ENCODE assay signal across 8 mouse cellular contexts in the genomic region with DNA sequence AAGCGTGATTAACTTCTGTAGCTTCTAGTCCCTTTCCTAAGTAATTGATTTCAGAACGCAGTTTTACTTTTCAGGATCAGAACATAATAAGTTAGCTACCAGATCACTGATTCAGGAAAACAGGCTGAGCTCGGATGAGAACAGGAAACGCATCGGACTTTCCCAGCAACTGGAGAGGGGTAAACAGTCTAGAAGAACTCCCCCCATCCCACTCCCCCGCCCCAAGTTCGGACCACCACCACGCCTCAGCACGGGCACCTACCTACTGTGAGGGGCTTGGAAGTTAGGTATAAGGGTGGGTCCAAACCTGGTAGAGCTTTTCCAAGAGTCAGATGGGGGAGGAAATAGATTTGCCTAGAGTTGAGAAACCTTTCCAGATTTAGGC.
A peak's percentile ranks its signal among the peaks of the same experiment; 100 is the strongest.
DNase-seq lines count a peak whose midpoint lies in the region; ATAC-seq and TF ChIP-seq lines count a peak whose summit lies in the region.

No protein-coding gene starts in this region.

- H3K9me3 ChIP-seq in forebrain, embryonic 13.5 days (replicated peaks), result no peaks in the 10 kb centered on the region
- no peaks in the 10 kb centered on the region for H3K9me3 ChIP-seq in kidney, postnatal 0 days (replicated peaks; ENCODE audit: low read length)

- peak overlapping the region; percentile 72 for H3K4me3 ChIP-seq in C2C12 (ENCODE audit: insufficient read depth, poor library complexity, severe bottlenecking)
- peak overlapping the region; percentile 90 for H3K4me3 ChIP-seq in forebrain, embryonic 13.5 days
- H3K4me3 ChIP-seq in kidney, postnatal 0 days (replicated peaks; ENCODE audit: low read depth, low read length), result peak overlapping the region; percentile 58

- peaks cover 59% of the 10 kb centered on the region for H3K4me1 ChIP-seq in forebrain, embryonic 13.5 days
- H3K4me1 ChIP-seq in kidney, postnatal 0 days (replicated peaks; ENCODE audit: insufficient read depth, low read length), result peaks cover 26% of the 10 kb centered on the region; the same call in 1 of the 2 replicates

- peak; percentile 30 for DNase-seq in embryo, embryonic 10 days (ENCODE audit: low spot score)
- DNase-seq in embryo, embryonic 11 days, result no peak
- DNase-seq in kidney, postnatal 0 days (ENCODE audit: low spot score), result no peak
- DNase-seq in neural tube, embryonic 10.5 days (ENCODE audit: extremely low spot score, low spot score), result peak; percentile 37
- no peak for DNase-seq in layer of hippocampus, postnatal 10 days (ENCODE audit: low spot score in 2 of 2)
- no peak for DNase-seq in right cerebral cortex, postnatal 10 days (ENCODE audit: low spot score in 2 of 2)

- H3K36me3 ChIP-seq in C2C12 (ENCODE audit: control insufficient read depth, insufficient read depth), result no peaks in the 10 kb centered on the region
- H3K36me3 ChIP-seq in forebrain, embryonic 13.5 days (ENCODE audit: poor library complexity, severe bottlenecking), result no peaks in the 10 kb centered on the region
- H3K36me3 ChIP-seq in kidney, postnatal 0 days (ENCODE audit: insufficient read depth, low read length), result no peaks in the 10 kb centered on the region

- peak overlapping the region; percentile 97 for H3K27ac ChIP-seq in forebrain, embryonic 13.5 days
- peak overlapping the region; percentile 98 for H3K27ac ChIP-seq in kidney, postnatal 0 days

- H3K9ac ChIP-seq in forebrain, embryonic 13.5 days, result peak overlapping the region; percentile 96
- H3K9ac ChIP-seq in kidney, postnatal 0 days (ENCODE audit: low read depth, low read length), result peak overlapping the region; percentile 89

- H3ac ChIP-seq in C2C12 (ENCODE audit: control insufficient read depth, insufficient read length, low read depth), result no peak overlapping the region

- no peak for ATAC-seq in forebrain, embryonic 13.5 days
- no peak for ATAC-seq in kidney, postnatal 0 days (replicated peaks; ENCODE audit: low FRiP score, low read depth)

- peaks cover 12% of the 10 kb centered on the region for H3K79me3 ChIP-seq in C2C12 (ENCODE audit: low read depth)

- H3K4me2 ChIP-seq in forebrain, embryonic 13.5 days, result peak overlapping the region; percentile 96
- H3K4me2 ChIP-seq in kidney, postnatal 0 days (ENCODE audit: low read length), result peak overlapping the region; percentile 98

- H3K27me3 ChIP-seq in C2C12 (ENCODE audit: control insufficient read depth, insufficient read depth, insufficient read length), result no peaks in the 10 kb centered on the region
- peaks cover 28% of the 10 kb centered on the region for H3K27me3 ChIP-seq in forebrain, embryonic 13.5 days
- H3K27me3 ChIP-seq in kidney, postnatal 0 days (ENCODE audit: insufficient read depth, low read length), result peaks cover 3% of the 10 kb centered on the region; the same call in 1 of the 2 replicates

- 12% methylated on average over 9 of the region's 9 CpGs for WGBS in forebrain, embryonic 13.5 days
- 23% methylated on average over 9 of the region's 9 CpGs for WGBS in kidney, postnatal 0 days

- no peak for TF ChIP-seq CTCF in C2C12 (IDR thresholded peaks at IDR 0.05; ENCODE audit: control insufficient read depth, insufficient read depth, insufficient read length)
- TF ChIP-seq CTCF in kidney, postnatal 0 days (IDR thresholded peaks at IDR 0.05; ENCODE audit: low read depth), result no peak

- H3K79me2 ChIP-seq in C2C12 (ENCODE audit: control insufficient read depth, insufficient read depth), result peaks cover 22% of the 10 kb centered on the region

TF ChIP-seq in C2C12, 6 proteins besides CTCF, POLR2A, EP300 and RAD21:
- TF ChIP-seq FOSL1 (IDR thresholded peaks at IDR 0.05; ENCODE audit: insufficient read depth, low read length, poor library complexity, severe bottlenecking) (no peak), MYOG (IDR thresholded peaks at IDR 0.05; ENCODE audit: control insufficient read depth, extremely low read depth, insufficient read length) (no peak), USF1 (IDR thresholded peaks at IDR 0.05; ENCODE audit: low read depth) (no peak), CEBPB (IDR thresholded peaks at IDR 0.05; ENCODE audit: low read depth) (no peak), MAX (IDR thresholded peaks at IDR 0.05) (no peak), MYOD1 (IDR thresholded peaks at IDR 0.05; ENCODE audit: control insufficient read depth, insufficient read length, low read depth) (no peak)

Comparison
In these comparisons a context has a peak if more than half of its experiments do, and no peak if none do; other contexts are left out.
1. DNase-seq: peak in embryo, embryonic 10 days (single experiment) and neural tube, embryonic 10.5 days (single experiment); none in embryo, embryonic 11 days (single experiment), kidney, postnatal 0 days (single experiment), layer of hippocampus, postnatal 10 days (0 of 2) and right cerebral cortex, postnatal 10 days (0 of 2).
2. Peak in every context shown above with its lines, with median percentiles within 50 percentile points of each other: H3K4me3 ChIP-seq.